In the genomic region with DNA sequence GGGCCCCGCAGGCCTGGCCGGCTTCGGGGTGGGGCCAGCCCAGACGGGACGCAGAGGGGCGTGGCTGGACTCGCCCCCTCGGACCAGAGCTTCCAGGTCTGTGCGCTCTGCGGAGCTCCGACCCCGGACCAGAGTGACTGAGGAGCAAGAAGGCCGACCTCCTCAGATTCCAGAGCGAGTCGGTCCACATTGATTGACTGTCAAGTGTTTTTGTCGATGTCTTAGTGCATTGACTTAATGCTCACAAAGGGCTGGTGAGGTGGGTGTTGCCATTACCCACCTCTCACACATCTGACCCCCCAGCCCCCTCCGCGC, we compare ENCODE assay signal across 8 mouse cellular contexts. TPM values are rescaled to one million over a fixed set of nuclear protein-coding genes. Genes with fewer than 3 reads are reported as not detected.
DNase-seq lines count a peak whose midpoint lies in the region; ATAC-seq and TF ChIP-seq lines count a peak whose summit lies in the region.

A gene (minus strand): TSS at position 177 of the 315 bp plus-strand sequence.

- H3K9me3 ChIP-seq in forebrain, embryonic 11.5 days (ENCODE audit: control insufficient read depth, low read length): no peaks in the 10 kb centered on the region
- H3K9me3 ChIP-seq in limb, embryonic 14.5 days (ENCODE audit: control insufficient read depth, low read length): no peaks in the 10 kb centered on the region
- no peaks in the 10 kb centered on the region for H3K9me3 ChIP-seq in stomach, postnatal 0 days (ENCODE audit: control insufficient read depth, low read length)

- peak; percentile 93 for ATAC-seq in forebrain, embryonic 11.5 days (replicated peaks; ENCODE audit: low FRiP score)
- no peak for ATAC-seq in limb, embryonic 14.5 days (ENCODE audit: low FRiP score, low read depth)
- ATAC-seq in stomach, postnatal 0 days (ENCODE audit: low FRiP score, low TSS enrichment): no peak

- H3K27ac ChIP-seq in testis, adult 2 months (ENCODE audit: control insufficient read depth, insufficient read depth, low read depth, low read length): peak within 1 kb of the TSS; percentile 94
- H3K27ac ChIP-seq in forebrain, embryonic 11.5 days (ENCODE audit: low read depth, low read length): peak within 1 kb of the TSS; percentile 82
- peak within 1 kb of the TSS; percentile 87 for H3K27ac ChIP-seq in limb, embryonic 14.5 days (replicated peaks; ENCODE audit: low read depth, low read length)
- H3K27ac ChIP-seq in stomach, postnatal 0 days (replicated peaks): peak within 1 kb of the TSS; percentile 83

- no peaks in the 10 kb centered on the region for H3K36me3 ChIP-seq in testis, adult 2 months (ENCODE audit: control insufficient read depth, insufficient read depth, low read length)
- H3K36me3 ChIP-seq in forebrain, embryonic 11.5 days (ENCODE audit: control insufficient read depth, insufficient read depth, low read length): no peaks in the 10 kb centered on the region
- H3K36me3 ChIP-seq in limb, embryonic 14.5 days (ENCODE audit: control insufficient read depth, insufficient read depth, low read length): peaks cover 8% of the 10 kb centered on the region
- H3K36me3 ChIP-seq in stomach, postnatal 0 days (ENCODE audit: control insufficient read depth, insufficient read depth, low read length): peaks cover 3% of the 10 kb centered on the region; the same call in 1 of the 2 replicates

- peak within 1 kb of the TSS; percentile 89 for H3K4me2 ChIP-seq in forebrain, embryonic 11.5 days (ENCODE audit: low read depth, low read length, severe bottlenecking)
- H3K4me2 ChIP-seq in limb, embryonic 14.5 days (replicated peaks; ENCODE audit: low read depth, low read length, severe bottlenecking): peak within 1 kb of the TSS; percentile 90
- H3K4me2 ChIP-seq in stomach, postnatal 0 days (replicated peaks; ENCODE audit: low read depth): peak within 1 kb of the TSS; percentile 75

- peak within 1 kb of the TSS; percentile 82 for H3K9ac ChIP-seq in forebrain, embryonic 11.5 days (ENCODE audit: low read length)
- H3K9ac ChIP-seq in limb, embryonic 14.5 days (ENCODE audit: low read depth, low read length, severe bottlenecking): peak within 1 kb of the TSS; percentile 74
- peak within 1 kb of the TSS; percentile 71 for H3K9ac ChIP-seq in stomach, postnatal 0 days (ENCODE audit: low read length)

- peak; percentile 38; the same call in 1 of the 2 replicates for TF ChIP-seq POLR2A in testis, adult 2 months (IDR thresholded peaks at IDR 0.05; ENCODE audit: control insufficient read depth, low read depth, low read length)
- no peak for TF ChIP-seq POLR2A in limb, embryonic 14.5 days (IDR thresholded peaks at IDR 0.05; ENCODE audit: borderline replicate concordance, extremely low read depth, insufficient read depth, insufficient read length)

- H3K27me3 ChIP-seq in testis, adult 2 months (ENCODE audit: control insufficient read depth, insufficient read depth, low read length): no peaks in the 10 kb centered on the region
- H3K27me3 ChIP-seq in forebrain, embryonic 11.5 days (ENCODE audit: control insufficient read depth, insufficient read depth, low read length): no peaks in the 10 kb centered on the region
- no peaks in the 10 kb centered on the region for H3K27me3 ChIP-seq in limb, embryonic 14.5 days (ENCODE audit: control insufficient read depth, insufficient read depth, low read length)
- no peaks in the 10 kb centered on the region for H3K27me3 ChIP-seq in stomach, postnatal 0 days (ENCODE audit: control insufficient read depth, insufficient read depth, low read length)

- TF ChIP-seq CTCF in testis, adult 2 months (IDR thresholded peaks at IDR 0.05; ENCODE audit: control insufficient read depth, insufficient read depth, insufficient replicate concordance, low read depth, low read length): no peak
- TF ChIP-seq CTCF in stomach, postnatal 0 days (IDR thresholded peaks at IDR 0.05; ENCODE audit: low read depth): no peak

- peak within 1 kb of the TSS; percentile 93 for H3K4me3 ChIP-seq in testis, adult 2 months (ENCODE audit: control insufficient read depth, low read depth, low read length)
- peak within 1 kb of the TSS; percentile 88 for H3K4me3 ChIP-seq in forebrain, embryonic 11.5 days (ENCODE audit: low read depth, low read length)
- H3K4me3 ChIP-seq in limb, embryonic 14.5 days (replicated peaks; ENCODE audit: low read length): peak within 1 kb of the TSS; percentile 85
- H3K4me3 ChIP-seq in stomach, postnatal 0 days (ENCODE audit: low read depth, low read length): peak within 1 kb of the TSS; percentile 80

- TF ChIP-seq EP300 in stomach, postnatal 0 days (optimal IDR thresholded peaks at IDR 0.05): no peak

- no peak for DNase-seq in testis, postnatal 14 days (ENCODE audit: low spot score)
- DNase-seq in forebrain, embryonic 11.5 days (ENCODE audit: low spot score): no peak
- no peak for DNase-seq in heart, postnatal 4 days
- no peak for DNase-seq in limb, embryonic 14.5 days (ENCODE audit: low spot score)
- no peak for DNase-seq in stomach, postnatal 0 days (ENCODE audit: low spot score)
- DNase-seq in frontal cortex, postnatal 10 days (ENCODE audit: low spot score in 2 of 2): no peak
- no peak for DNase-seq in cerebellum, postnatal 4 days (ENCODE audit: low spot score in 2 of 2)

- H3K4me1 ChIP-seq in testis, adult 2 months (ENCODE audit: control insufficient read depth, insufficient read depth, low read length): peaks cover 14% of the 10 kb centered on the region
- peaks cover 6% of the 10 kb centered on the region for H3K4me1 ChIP-seq in forebrain, embryonic 11.5 days (replicated peaks; ENCODE audit: control insufficient read depth, insufficient read depth, low read length)
- peaks cover 13% of the 10 kb centered on the region for H3K4me1 ChIP-seq in limb, embryonic 14.5 days (ENCODE audit: control insufficient read depth, insufficient read depth, low read length)
- no peaks in the 10 kb centered on the region; the same call in 1 of the 2 replicates for H3K4me1 ChIP-seq in stomach, postnatal 0 days (replicated peaks; ENCODE audit: control insufficient read depth, insufficient read depth)

- under 1% methylated on average over 18 of the region's 18 CpGs for WGBS in forebrain, embryonic 11.5 days
- WGBS in limb, embryonic 14.5 days: under 1% methylated on average over 18 of the region's 18 CpGs
- WGBS in stomach, postnatal 0 days: 2% methylated on average over 17 of the region's 18 CpGs

RNA-seq across cellular contexts. Expression of the gene that starts here (rescaled TPM):
- polyA plus RNA-seq in testis, adult 2 months (2012; rRNA removed): 92.7 and 92.9 TPM in 2 replicates
- 35.3 and 38.5 TPM in 2 replicates for polyA plus RNA-seq in forebrain, embryonic 11.5 days (2014; fragmentation: Nextera tagmentation; extraction: Ambion mirVana)
- total RNA-seq in heart, postnatal 4 days (2021): 10 to 100 TPM; 43.7 to 43.8 TPM
- polyA plus RNA-seq in limb, embryonic 14.5 days (2012; rRNA removed): 45.8 and 54.0 TPM in 2 replicates
- 14.9 and 16.3 TPM in 2 replicates for polyA plus RNA-seq in limb, embryonic 14.5 days (2014; fragmentation: Nextera tagmentation; extraction: Ambion mirVana)
- 8.7 and 8.8 TPM in 2 replicates for polyA plus RNA-seq in stomach, postnatal 0 days (2015; fragmentation: Nextera tagmentation; extraction: Ambion mirVana)
